Mouse (Mus musculus) regulatory T cell (primary cell): ENCODE measurements around the gene Acss2.
"Not testable (repeated sequence)": the region's sequence is repeated elsewhere in the genome, so short reads cannot be mapped to it uniquely, and the experiment has no call there.

Source experiments
- in situ Hi-C: fragments of 300-600 bp; cut with MboI, MseI; formaldehyde crosslinking; loops from one replicate; pipeline ENCODE4 v1.15.1; 2025; ENCODE audit warnings: high pct_unique_total_duplicates

Gene Acss2

GRCm38 (mm10) chr2:155590876-155591275 is 73.1 kb downstream of the Acss2 start:
- in situ Hi-C loops: no loop called here

DNA sequence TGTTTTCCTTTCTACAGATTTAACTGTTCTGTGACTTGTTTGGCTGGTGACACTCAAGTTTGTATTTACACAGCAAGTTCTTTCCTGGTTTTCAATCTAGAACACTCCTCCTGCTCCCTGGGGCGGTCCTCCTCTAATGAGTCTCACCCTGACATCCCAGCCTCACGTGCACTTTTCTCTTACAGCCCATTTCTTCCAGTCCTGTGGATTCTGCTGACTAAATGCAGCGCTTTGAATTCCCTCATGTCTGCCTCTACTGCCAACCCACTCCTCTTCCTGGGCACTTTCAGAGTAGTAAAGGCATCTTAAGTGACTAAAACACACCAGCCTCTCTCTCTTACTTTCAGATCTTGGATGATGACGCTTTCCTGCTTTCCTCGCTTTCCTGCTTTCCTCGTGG is 73.9 kb downstream of the Acss2 start:
- in situ Hi-C loops: no loop called here

DNA sequence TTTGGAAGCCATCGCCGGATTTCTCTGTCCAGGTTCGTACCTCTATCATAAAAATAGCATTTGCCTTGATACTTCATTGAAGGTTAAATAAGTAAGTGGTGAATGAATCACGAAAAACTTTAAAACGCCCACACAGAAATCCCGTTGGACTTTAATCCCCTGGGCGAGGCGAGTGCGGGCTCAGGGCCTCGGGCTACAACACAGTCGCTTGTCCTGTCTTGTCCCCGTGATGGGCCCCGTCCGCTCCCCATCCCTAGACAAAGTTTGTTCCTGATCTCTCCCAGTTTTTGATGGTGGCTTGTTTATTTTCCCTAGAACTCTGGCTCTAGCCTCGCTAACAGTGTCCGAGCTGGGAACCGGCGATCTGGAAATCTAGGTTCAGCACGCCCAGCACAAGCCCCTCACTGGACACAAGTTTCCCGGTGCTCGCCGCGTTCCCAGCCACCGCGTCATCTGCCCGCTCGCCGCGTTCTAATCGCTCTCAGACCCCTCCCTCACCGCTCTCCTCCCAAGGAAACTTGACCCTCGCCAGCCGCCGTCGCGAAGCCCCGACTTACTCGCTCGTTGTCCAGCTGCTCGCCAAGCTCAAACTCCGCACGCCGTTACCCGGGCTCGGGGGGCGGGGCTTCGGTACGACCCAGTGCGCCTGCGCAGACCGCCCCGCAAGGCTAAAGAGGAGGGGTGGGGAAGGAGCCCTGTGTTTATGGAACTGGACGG is 74.5 kb downstream of the Acss2 start, which contains the start of gene Gss:
Gss (minus strand) TSS at position 674 of the 717 bp plus-strand sequence.
- in situ Hi-C loops: no loop called here

DNA sequence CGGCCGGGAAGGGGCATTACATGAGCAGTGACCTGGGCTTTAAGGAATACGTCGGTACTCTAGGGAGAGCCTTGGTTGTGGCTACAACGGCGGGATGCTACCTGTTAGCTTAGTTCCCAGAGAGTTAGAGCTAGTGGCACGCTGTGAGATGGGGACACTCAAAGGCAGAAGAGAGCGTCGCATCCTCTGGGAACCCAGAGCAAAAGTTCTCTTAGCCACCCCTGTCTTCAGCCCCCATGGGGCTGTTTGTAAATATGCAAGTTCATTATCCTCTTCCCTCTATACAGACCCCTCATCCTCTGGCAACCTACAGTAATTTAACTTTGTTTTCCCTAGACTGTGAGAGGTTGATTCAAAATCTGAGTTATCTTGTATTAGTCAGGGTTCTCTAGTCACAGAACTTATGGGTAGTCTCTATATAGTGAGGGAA is 75.1 kb downstream of the Acss2 start:
- in situ Hi-C loops: no loop called here

DNA sequence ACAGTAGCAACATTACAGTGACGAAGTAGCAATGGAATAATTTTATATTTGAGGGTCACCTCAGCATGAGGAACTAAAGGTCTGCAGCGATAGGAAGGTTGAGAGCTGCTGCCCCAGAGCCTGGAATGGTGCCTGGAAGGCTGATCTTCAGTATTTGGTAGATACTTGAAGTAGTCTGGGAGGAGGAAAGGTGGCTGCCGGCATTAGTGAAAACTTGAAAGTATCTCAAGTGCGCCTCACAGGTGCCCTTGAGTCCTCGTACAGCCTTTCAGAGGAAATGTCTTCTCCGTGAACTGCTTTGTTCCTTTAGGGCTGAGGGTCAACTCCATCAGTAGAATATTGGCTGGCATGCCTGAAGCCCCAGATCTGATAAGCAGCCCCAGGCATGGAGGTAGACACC is 77.8 kb downstream of the Acss2 start:
- in situ Hi-C loops: no loop called here

DNA sequence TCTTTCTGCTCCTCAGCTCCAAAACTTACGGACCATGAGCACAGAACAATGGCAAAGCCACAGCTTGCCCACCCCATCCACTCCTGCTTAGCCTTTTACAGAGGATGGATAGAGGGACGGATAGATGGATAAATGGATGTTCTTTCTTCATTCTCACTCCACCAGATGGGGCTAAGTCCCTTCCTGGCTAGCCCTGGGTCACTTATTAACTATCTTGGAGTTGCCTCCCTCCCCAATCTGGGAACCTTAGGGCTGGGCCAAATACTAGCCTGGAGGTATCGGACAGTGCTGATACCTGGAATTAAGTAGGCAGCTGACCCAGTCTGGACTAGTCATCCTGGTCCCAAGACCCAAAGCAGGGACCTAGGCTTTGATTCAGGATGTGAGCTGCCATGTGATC is 86.0 kb downstream of the Acss2 start:
- in situ Hi-C loops: no loop called here

GRCm38 (mm10) chr2:155604560-155605235 is 87.0 kb downstream of the Acss2 start:
- in situ Hi-C loops: no loop called here

- in situ Hi-C loops: not testable (repeated sequence)
Measured at GRCm38 (mm10) chr2:155605236-155605589, 87.5 kb downstream of the Acss2 start.

- in situ Hi-C loops: no loop called here
Measured at GRCm38 (mm10) chr2:155606360-155606759, 88.6 kb downstream of the Acss2 start.

- in situ Hi-C loops: no loop called here
Measured at GRCm38 (mm10) chr2:155610978-155611377, 93.2 kb downstream of the Acss2 start, which contains the start of gene Myh7b. Gene Myh7b, plus strand, starts transcription at chr2:155611212.

GRCm38 (mm10) chr2:155611834-155612550 is 94.2 kb downstream of the Acss2 start:
- in situ Hi-C loops: no loop called here

DNA sequence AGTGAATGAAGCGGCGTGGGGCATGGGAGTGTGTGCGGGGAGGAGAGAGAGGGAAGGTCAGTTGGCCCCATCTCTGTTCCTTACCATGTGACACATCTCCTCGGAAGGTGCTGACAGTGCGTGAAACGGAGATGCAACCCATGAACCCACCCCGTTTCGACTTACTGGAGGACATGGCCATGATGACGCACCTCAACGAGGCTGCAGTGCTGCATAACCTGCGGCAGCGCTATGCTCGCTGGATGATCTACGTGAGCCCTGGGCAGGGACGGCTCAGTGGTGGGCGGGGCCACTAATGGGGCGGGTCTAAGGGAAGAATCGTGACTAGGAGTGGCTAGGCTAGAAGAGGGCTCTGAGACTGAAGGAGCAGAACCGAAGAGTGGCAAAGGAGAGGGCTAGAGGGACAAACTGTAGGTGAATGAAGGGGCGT is 95.6 kb downstream of the Acss2 start:
- in situ Hi-C loops: no loop called here

DNA sequence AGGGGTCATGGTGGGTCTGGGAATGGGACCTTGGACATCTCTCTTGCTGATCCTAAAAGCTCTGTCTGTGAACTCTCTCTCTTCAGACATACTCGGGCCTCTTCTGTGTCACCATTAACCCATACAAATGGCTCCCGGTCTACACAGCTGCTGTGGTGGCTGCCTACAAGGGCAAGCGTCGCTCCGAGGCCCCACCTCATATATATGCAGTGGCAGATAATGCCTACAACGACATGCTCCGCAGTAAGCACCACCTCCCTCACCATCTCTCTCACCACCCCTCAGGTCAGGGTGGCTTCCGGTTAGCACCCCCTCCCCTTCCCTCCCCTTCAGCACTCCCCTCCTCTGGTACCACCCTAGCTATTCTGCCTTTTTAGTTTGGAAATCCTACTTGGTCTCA is 96.2 kb downstream of the Acss2 start:
- in situ Hi-C loops: no loop called here

DNA sequence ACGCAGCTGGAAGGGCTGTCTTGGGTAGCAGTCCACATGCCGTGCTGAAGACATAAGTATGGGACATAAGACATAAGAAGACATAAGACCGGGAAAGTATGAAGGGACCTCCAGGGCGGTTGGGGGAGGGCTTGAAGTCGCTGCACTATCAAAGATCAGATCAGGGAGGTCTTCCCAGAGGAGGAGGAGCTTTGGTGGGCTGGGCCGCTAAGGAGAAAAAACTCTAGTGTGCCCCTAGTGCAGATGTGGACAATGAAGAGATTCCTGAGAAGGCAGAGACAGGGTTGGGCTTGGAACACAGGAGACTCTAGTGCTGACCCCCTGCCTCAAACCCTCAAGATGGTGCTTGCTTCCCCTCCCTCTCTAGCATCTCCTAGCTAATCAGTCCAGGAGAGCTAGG is 99.2 kb downstream of the Acss2 start:
- in situ Hi-C loops: loop anchor here (5.0 kb wide), 1 partner anchor 100 kb away; the partner anchor contains the start of genes Acss2 and Ggt7

GRCm38 (mm10) chr2:155619817-155620216 is 102.1 kb downstream of the Acss2 start:
- in situ Hi-C loops: loop anchor here (5.0 kb wide), 1 partner anchor 103 kb away; the partner anchor contains the start of genes Acss2 and Ggt7

- in situ Hi-C loops: no loop called here
Measured at GRCm38 (mm10) chr2:155622606-155623005, 104.9 kb downstream of the Acss2 start.

- in situ Hi-C loops: no loop called here
Measured at GRCm38 (mm10) chr2:155623996-155624395, 106.2 kb downstream of the Acss2 start.

- in situ Hi-C loops: no loop called here
Measured at GRCm38 (mm10) chr2:155624730-155625129, 107.0 kb downstream of the Acss2 start.

DNA sequence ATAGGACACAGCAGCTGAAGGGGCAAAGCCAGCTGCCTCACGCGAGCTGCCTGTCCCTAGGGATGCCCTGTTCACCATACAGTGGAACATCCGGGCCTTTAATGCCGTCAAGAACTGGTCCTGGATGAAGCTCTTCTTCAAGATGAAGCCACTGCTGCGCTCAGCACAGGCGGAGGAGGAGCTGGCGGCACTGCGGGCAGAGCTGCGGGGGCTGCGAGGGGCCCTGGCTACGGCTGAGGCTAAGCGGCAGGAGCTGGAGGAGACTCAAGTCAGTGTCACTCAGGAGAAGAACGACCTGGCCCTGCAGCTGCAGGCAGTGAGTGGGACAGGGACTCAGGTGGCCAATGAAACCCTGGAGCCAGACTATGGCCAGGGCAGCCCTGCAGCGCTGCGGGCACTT is 108.5 kb downstream of the Acss2 start:
- in situ Hi-C loops: no loop called here

GRCm38 (mm10) chr2:155627030-155627738 is 109.4 kb downstream of the Acss2 start:
- in situ Hi-C loops: no loop called here

DNA sequence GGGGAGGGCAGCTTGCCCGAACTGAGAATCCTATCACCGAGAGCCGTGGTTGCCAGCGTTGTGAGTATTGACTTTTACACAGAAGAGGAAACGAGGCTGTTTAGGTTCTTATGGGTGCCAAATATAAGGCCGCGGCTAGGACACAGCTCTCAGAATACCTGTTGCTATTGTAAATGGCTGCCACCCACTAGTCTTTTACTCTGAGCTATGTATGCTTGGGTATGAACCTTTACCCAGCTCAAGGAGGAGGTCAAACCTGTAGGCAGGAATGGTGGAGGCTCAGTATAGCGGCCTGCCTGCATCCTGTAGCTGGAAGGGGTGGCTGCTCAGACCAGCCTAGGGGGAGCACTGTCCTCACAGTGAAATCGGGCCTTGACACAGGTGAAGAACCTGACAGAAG is 110.4 kb downstream of the Acss2 start:
- in situ Hi-C loops: no loop called here

- in situ Hi-C loops: no loop called here
Measured at GRCm38 (mm10) chr2:155628519-155628918, 110.8 kb downstream of the Acss2 start.
